Mouse (Mus musculus): ENCODE measurements around the gene Abcc9. TPM values are rescaled to one million over a fixed set of nuclear protein-coding genes. Genes with fewer than 3 reads are reported as not detected.
A peak's percentile ranks its signal among the peaks of the same experiment; 100 is the strongest.

Gene Abcc9
- polyA plus RNA-seq, 1 experiment from 2014 or later: 6.3 TPM

GRCm38 (mm10) chr6:142639301-142639700 is 62.8 kb downstream of the Abcc9 start:
- no peak overlapping the region for H3K4me2 ChIP-seq (replicated peaks; ENCODE audit: low read depth, low read length)
- 80% methylated on average over 10 of the region's 10 CpGs for WGBS
- H3K4me3 ChIP-seq (ENCODE audit: low read length): no peak overlapping the region
- no peak overlapping the region for H3K27ac ChIP-seq (ENCODE audit: low read length)
- peaks cover 4% of the 10 kb centered on the region; the same call in 1 of the 2 replicates for H3K4me1 ChIP-seq (ENCODE audit: insufficient read depth, low read length)
- no peaks in the 10 kb centered on the region for H3K9me3 ChIP-seq (ENCODE audit: low read length)
- no peaks in the 10 kb centered on the region for H3K36me3 ChIP-seq (ENCODE audit: insufficient read depth, low read length)
- no peak for ATAC-seq (ENCODE audit: low FRiP score, low TSS enrichment)
- H3K27me3 ChIP-seq (ENCODE audit: insufficient read depth, low read length): no peaks in the 10 kb centered on the region
- no peak overlapping the region for H3K9ac ChIP-seq (replicated peaks; ENCODE audit: low read length)

GRCm38 (mm10) chr6:142635654-142636053 is 66.5 kb downstream of the Abcc9 start:
- WGBS: 61% methylated on average over 4 of the region's 4 CpGs
- H3K36me3 ChIP-seq (ENCODE audit: insufficient read depth, low read length): no peaks in the 10 kb centered on the region
- H3K4me2 ChIP-seq (replicated peaks; ENCODE audit: low read depth, low read length): no peak overlapping the region
- H3K9me3 ChIP-seq (ENCODE audit: low read length): no peaks in the 10 kb centered on the region
- H3K4me3 ChIP-seq (ENCODE audit: low read length): no peak overlapping the region
- no peak overlapping the region for H3K9ac ChIP-seq (replicated peaks; ENCODE audit: low read length)
- peaks cover 4% of the 10 kb centered on the region; the same call in 1 of the 2 replicates for H3K4me1 ChIP-seq (ENCODE audit: insufficient read depth, low read length)
- no peak overlapping the region for H3K27ac ChIP-seq (ENCODE audit: low read length)
- H3K27me3 ChIP-seq (ENCODE audit: insufficient read depth, low read length): no peaks in the 10 kb centered on the region
- ATAC-seq (ENCODE audit: low FRiP score, low TSS enrichment): peak; percentile 51

- Histone ChIP-seq H3K36me3 (ENCODE audit: insufficient read depth, low read length) (no peaks in the 10 kb centered on the region), H3K27me3 (ENCODE audit: insufficient read depth, low read length) (no peaks in the 10 kb centered on the region), H3K9me3 (ENCODE audit: low read length) (no peaks in the 10 kb centered on the region), H3K4me3 (ENCODE audit: low read length) (no peak overlapping the region), H3K27ac (ENCODE audit: low read length) (no peak overlapping the region), H3K4me2 (replicated peaks; ENCODE audit: low read depth, low read length) (no peak overlapping the region), H3K9ac (replicated peaks; ENCODE audit: low read length) (no peak overlapping the region), H3K4me1 (ENCODE audit: insufficient read depth, low read length) (peaks cover 4% of the 10 kb centered on the region; the same call in 1 of the 2 replicates)
- ATAC-seq (ENCODE audit: low FRiP score, low TSS enrichment): peak; percentile 27
Observed at GRCm38 (mm10) chr6:142635185-142635583, 66.9 kb downstream of the Abcc9 start.

- Histone ChIP-seq H3K27me3 (ENCODE audit: insufficient read depth, low read length) (no peaks in the 10 kb centered on the region), H3K4me2 (replicated peaks; ENCODE audit: low read depth, low read length) (no peak overlapping the region), H3K9me3 (ENCODE audit: low read length) (no peaks in the 10 kb centered on the region), H3K36me3 (ENCODE audit: insufficient read depth, low read length) (no peaks in the 10 kb centered on the region), H3K4me3 (ENCODE audit: low read length) (no peak overlapping the region), H3K27ac (ENCODE audit: low read length) (no peak overlapping the region), H3K4me1 (ENCODE audit: insufficient read depth, low read length) (peaks cover 4% of the 10 kb centered on the region; the same call in 1 of the 2 replicates), H3K9ac (replicated peaks; ENCODE audit: low read length) (no peak overlapping the region)
- ATAC-seq (ENCODE audit: low FRiP score, low TSS enrichment): peak; percentile 51; the same call in 1 of the 2 replicates
- 51% methylated on average over 10 of the region's 10 CpGs for WGBS
Observed at GRCm38 (mm10) chr6:142634530-142635184, 67.5 kb downstream of the Abcc9 start.

GRCm38 (mm10) chr6:142623351-142623750 is 78.8 kb downstream of the Abcc9 start:
- no peak overlapping the region for H3K4me2 ChIP-seq (replicated peaks; ENCODE audit: low read depth, low read length)
- WGBS: 40% methylated on average over 6 of the region's 6 CpGs
- no peaks in the 10 kb centered on the region for H3K27me3 ChIP-seq (ENCODE audit: insufficient read depth, low read length)
- H3K9ac ChIP-seq (replicated peaks; ENCODE audit: low read length): no peak overlapping the region
- no peaks in the 10 kb centered on the region for H3K4me1 ChIP-seq (ENCODE audit: insufficient read depth, low read length)
- 0 out of 2 replicates have a peak, but pooled peaks cover 3% of the 10 kb centered on the region for H3K9me3 ChIP-seq (ENCODE audit: low read length)
- H3K36me3 ChIP-seq (ENCODE audit: insufficient read depth, low read length): no peaks in the 10 kb centered on the region; the same call in 1 of the 2 replicates
- peak; percentile 42; the same call in 1 of the 2 replicates for ATAC-seq (ENCODE audit: low FRiP score, low TSS enrichment)
- no peak overlapping the region for H3K27ac ChIP-seq (ENCODE audit: low read length)
- no peak overlapping the region for H3K4me3 ChIP-seq (ENCODE audit: low read length)

- no peak overlapping the region for H3K4me2 ChIP-seq (replicated peaks; ENCODE audit: low read depth, low read length)
- no peaks in the 10 kb centered on the region for H3K36me3 ChIP-seq (ENCODE audit: insufficient read depth, low read length)
- no peak for ATAC-seq (ENCODE audit: low FRiP score, low TSS enrichment)
- H3K9ac ChIP-seq (replicated peaks; ENCODE audit: low read length): no peak overlapping the region
- H3K4me1 ChIP-seq (ENCODE audit: insufficient read depth, low read length): 0 out of 2 replicates have a peak, but pooled peaks cover 3% of the 10 kb centered on the region
- no peak overlapping the region for H3K27ac ChIP-seq (ENCODE audit: low read length)
- 29% methylated on average over 3 of the region's 3 CpGs for WGBS
- H3K27me3 ChIP-seq (ENCODE audit: insufficient read depth, low read length): no peaks in the 10 kb centered on the region
- no peak overlapping the region for H3K4me3 ChIP-seq (ENCODE audit: low read length)
- no peaks in the 10 kb centered on the region for H3K9me3 ChIP-seq (ENCODE audit: low read length)
Observed at GRCm38 (mm10) chr6:142616659-142617058, 85.5 kb downstream of the Abcc9 start.

GRCm38 (mm10) chr6:142614324-142614723 is 87.8 kb downstream of the Abcc9 start:
- ATAC-seq (ENCODE audit: low FRiP score, low TSS enrichment): no peak
- no peaks in the 10 kb centered on the region for H3K27me3 ChIP-seq (ENCODE audit: insufficient read depth, low read length)
- H3K27ac ChIP-seq (ENCODE audit: low read length): no peak overlapping the region
- H3K4me3 ChIP-seq (ENCODE audit: low read length): no peak overlapping the region
- H3K4me1 ChIP-seq (ENCODE audit: insufficient read depth, low read length): 0 out of 2 replicates have a peak, but pooled peaks cover 3% of the 10 kb centered on the region
- no peaks in the 10 kb centered on the region for H3K9me3 ChIP-seq (ENCODE audit: low read length)
- H3K36me3 ChIP-seq (ENCODE audit: insufficient read depth, low read length): no peaks in the 10 kb centered on the region
- 69% methylated on average over 10 of the region's 10 CpGs for WGBS
- no peak overlapping the region for H3K9ac ChIP-seq (replicated peaks; ENCODE audit: low read length)
- H3K4me2 ChIP-seq (replicated peaks; ENCODE audit: low read depth, low read length): no peak overlapping the region

GRCm38 (mm10) chr6:142612366-142612765 is 89.7 kb downstream of the Abcc9 start:
- Histone ChIP-seq H3K9me3 (ENCODE audit: low read length) (no peaks in the 10 kb centered on the region), H3K9ac (replicated peaks; ENCODE audit: low read length) (no peak overlapping the region), H3K27ac (ENCODE audit: low read length) (no peak overlapping the region), H3K27me3 (ENCODE audit: insufficient read depth, low read length) (no peaks in the 10 kb centered on the region), H3K36me3 (ENCODE audit: insufficient read depth, low read length) (no peaks in the 10 kb centered on the region), H3K4me3 (ENCODE audit: low read length) (no peak overlapping the region), H3K4me1 (ENCODE audit: insufficient read depth, low read length) (0 out of 2 replicates have a peak, but pooled peaks cover 3% of the 10 kb centered on the region), H3K4me2 (replicated peaks; ENCODE audit: low read depth, low read length) (no peak overlapping the region)
- no peak for ATAC-seq (ENCODE audit: low FRiP score, low TSS enrichment)
- 84% methylated on average over 8 of the region's 8 CpGs for WGBS

- no peaks in the 10 kb centered on the region for H3K9me3 ChIP-seq (ENCODE audit: low read length)
- no peak overlapping the region for H3K4me2 ChIP-seq (replicated peaks; ENCODE audit: low read depth, low read length)
- no peaks in the 10 kb centered on the region for H3K4me1 ChIP-seq (ENCODE audit: insufficient read depth, low read length)
- no peak overlapping the region for H3K4me3 ChIP-seq (ENCODE audit: low read length)
- H3K9ac ChIP-seq (replicated peaks; ENCODE audit: low read length): no peak overlapping the region
- WGBS: 47% methylated on average over 9 of the region's 9 CpGs
- ATAC-seq (ENCODE audit: low FRiP score, low TSS enrichment): peak; percentile 63; the same call in 1 of the 2 replicates
- H3K27ac ChIP-seq (ENCODE audit: low read length): peak overlapping the region; percentile 37; the same call in 1 of the 2 replicates
- H3K27me3 ChIP-seq (ENCODE audit: insufficient read depth, low read length): no peaks in the 10 kb centered on the region
- H3K36me3 ChIP-seq (ENCODE audit: insufficient read depth, low read length): no peaks in the 10 kb centered on the region
Observed at GRCm38 (mm10) chr6:142609401-142610373, 92.4 kb downstream of the Abcc9 start.

All from kidney, embryonic 16.5 days (tissue).